Mouse (Mus musculus) erythroid progenitor cell, adult 5-6 weeks (primary cell): ENCODE measurements around the gene Pde8b. TPM values are rescaled to one million over a fixed set of nuclear protein-coding genes. Genes with fewer than 3 reads are reported as not detected.

ENCODE experiments used
- ATAC-seq: replicated peaks from 2 replicates; pipeline ENCODE4 v1.8.0; 2016; ENCODE audit warnings: moderate number of reproducible peaks, mild to moderate bottlenecking, moderate TSS enrichment, inconsistent platforms; ENCODE audit not compliant: poor library complexity, low FRiP score, severe bottlenecking
- total RNA-seq, 2 experiments: library from RNA; stranded (forward) in 1 of 2; stranded (reverse) in 1 of 2; fragments of 150-400 nt in 1 of 2; fragments of 186-747, 209-891 nt in 1 of 2; gene quantifications; 2 replicates each; pipeline versions ENCODE4 v1.2.3 to v1.2.4; 2015 to 2017; ENCODE audit warnings: low replicate concordance in 2 of 2

Gene Pde8b
- total RNA-seq (2015; ENCODE audit: low replicate concordance) (not detected in 2 replicates), total RNA-seq (2017; ENCODE audit: low replicate concordance) (1.0 TPM in 1 of 2 replicates, not detected in the other)

- no peak for ATAC-seq
Measured at GRCm38 (mm10) chr13:95249511-95250456, at the start of gene Pde8b. Gene Pde8b, minus strand, starts transcription at chr13:95250336.

GRCm38 (mm10) chr13:95291983-95292382, 41.8 kb upstream of the Pde8b start:
- no peak for ATAC-seq

- no peak for ATAC-seq
Measured at GRCm38 (mm10) chr13:95288027-95288426, 37.9 kb upstream of the Pde8b start.

GRCm38 (mm10) chr13:95286989-95287388, 36.9 kb upstream of the Pde8b start:
- ATAC-seq = no peak

- no peak for ATAC-seq
Measured at GRCm38 (mm10) chr13:95281740-95282673, 31.9 kb upstream of the Pde8b start.

GRCm38 (mm10) chr13:95278426-95279025, 28.4 kb upstream of the Pde8b start:
- no peak for ATAC-seq

GRCm38 (mm10) chr13:95264691-95265090, 14.6 kb upstream of the Pde8b start:
- no peak for ATAC-seq

- ATAC-seq = no peak
Measured at GRCm38 (mm10) chr13:95260886-95261789, 11.0 kb upstream of the Pde8b start.

- no peak for ATAC-seq
Measured at GRCm38 (mm10) chr13:95260391-95260790, 10.3 kb upstream of the Pde8b start.

- ATAC-seq = no peak
Measured at GRCm38 (mm10) chr13:95257083-95257482, 6.9 kb upstream of the Pde8b start.

GRCm38 (mm10) chr13:95255083-95255482, 4.9 kb upstream of the Pde8b start:
- ATAC-seq = no peak

- ATAC-seq = no peak
Measured at GRCm38 (mm10) chr13:95243026-95243425, 7.1 kb downstream of the Pde8b start.

GRCm38 (mm10) chr13:95237488-95237887, 12.6 kb downstream of the Pde8b start:
- ATAC-seq = no peak

- no peak for ATAC-seq
Measured at GRCm38 (mm10) chr13:95235261-95235660, 14.9 kb downstream of the Pde8b start.

- ATAC-seq = no peak
Measured at GRCm38 (mm10) chr13:95231366-95232138, 18.6 kb downstream of the Pde8b start.

- no peak for ATAC-seq
Measured at GRCm38 (mm10) chr13:95230326-95230725, 19.8 kb downstream of the Pde8b start.

GRCm38 (mm10) chr13:95224491-95224890, 25.6 kb downstream of the Pde8b start:
- ATAC-seq = no peak

GRCm38 (mm10) chr13:95223427-95223772, 26.7 kb downstream of the Pde8b start:
- ATAC-seq = no peak
